1 mouse cellular context compared by ENCODE assay signal in genomic region chr7:4938456-4938855, GRCm38 (mm10).
A peak's percentile ranks its signal among the peaks of the same experiment; 100 is the strongest.
TF ChIP-seq lines count a peak whose summit lies in the region.

No protein-coding gene starts in this region.

TF ChIP-seq in CH12.LX, 34 proteins besides CTCF, POLR2A, EP300 and RAD21 (continued from another document):
- no peak for TF ChIP-seq ZNF384 (IDR thresholded peaks at IDR 0.05; ENCODE audit: low read depth, low read length)
- no peak for TF ChIP-seq POLR2AphosphoS2 (IDR thresholded peaks at IDR 0.05; ENCODE audit: low read depth, low read length)
- TF ChIP-seq BHLHE40 (IDR thresholded peaks at IDR 0.05; ENCODE audit: low read depth, low read length) = no peak
- TF ChIP-seq E2F4 (IDR thresholded peaks at IDR 0.05; ENCODE audit: insufficient replicate concordance, low read depth, low read length) = no peak
- TF ChIP-seq MAX (IDR thresholded peaks at IDR 0.05; ENCODE audit: low read length) = peak; percentile 54; the same call in 1 of the 2 replicates
